Mouse (Mus musculus) frontal cortex, adult 2 months (tissue): ENCODE data around the gene Ccl26. TPM values are rescaled to one million over a fixed set of nuclear protein-coding genes. Genes with fewer than 3 reads are reported as not detected.

Source experiments
- DNase-seq, 2 experiments: peaks; one replicate each; pipeline ENCODE4 v3.0.0; 2022; ENCODE audit warnings: low spot score in 1 of 2; ENCODE audit errors: extremely low spot score in 1 of 2
- polyA plus RNA-seq: library from polyadenylated mRNA; depleted of rRNA; stranded (reverse); fragments of >200 nt; gene quantifications from 2 replicates; pipeline ENCODE4 v1.2.3, GENCODE M21; 2012; rRNA removed

The Ccl26 gene
- polyA plus RNA-seq, 1 experiment: not detected

- no peak for DNase-seq
These were observed 19.3 kb downstream of the Ccl26 start for GRCm38 (mm10) chr5:135544032-135544558.

GRCm38 (mm10) chr5:135537794-135538214, 25.6 kb downstream of the Ccl26 start:
- no peak for DNase-seq

- DNase-seq: no peak
These were observed 26.0 kb downstream of the Ccl26 start for GRCm38 (mm10) chr5:135537326-135537725.

GRCm38 (mm10) chr5:135535867-135536266, 27.5 kb downstream of the Ccl26 start:
- no peak for DNase-seq

- DNase-seq: no peak
These were observed 29.9 kb downstream of the Ccl26 start for GRCm38 (mm10) chr5:135533431-135533830.

DNA sequence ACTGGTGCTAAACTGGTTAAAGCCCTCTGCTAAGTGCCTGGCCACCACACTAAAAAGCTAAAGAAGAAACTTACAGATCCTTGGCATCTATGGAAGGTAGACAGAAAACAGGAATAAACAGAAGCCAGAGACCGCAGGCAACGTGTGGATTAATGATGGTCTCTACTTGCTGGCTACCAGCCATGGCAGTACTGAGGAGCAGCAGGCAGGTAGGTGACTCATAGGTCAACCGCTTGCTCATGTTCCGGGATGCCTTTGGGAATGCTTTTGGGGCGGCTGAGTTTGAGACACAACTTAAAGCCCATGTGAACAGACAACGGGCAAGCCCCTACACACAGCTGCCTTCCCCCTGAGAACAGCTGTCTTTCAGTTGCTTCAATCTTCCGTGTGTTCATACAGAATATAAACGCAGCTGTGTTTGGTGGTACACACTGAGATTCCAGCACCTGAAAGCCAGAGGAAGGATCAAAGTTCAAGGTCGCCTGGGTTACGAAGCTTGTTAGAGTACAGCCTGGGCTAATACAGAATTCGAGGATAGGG, 32.0 kb downstream of the Ccl26 start:
- no peak for DNase-seq

DNA sequence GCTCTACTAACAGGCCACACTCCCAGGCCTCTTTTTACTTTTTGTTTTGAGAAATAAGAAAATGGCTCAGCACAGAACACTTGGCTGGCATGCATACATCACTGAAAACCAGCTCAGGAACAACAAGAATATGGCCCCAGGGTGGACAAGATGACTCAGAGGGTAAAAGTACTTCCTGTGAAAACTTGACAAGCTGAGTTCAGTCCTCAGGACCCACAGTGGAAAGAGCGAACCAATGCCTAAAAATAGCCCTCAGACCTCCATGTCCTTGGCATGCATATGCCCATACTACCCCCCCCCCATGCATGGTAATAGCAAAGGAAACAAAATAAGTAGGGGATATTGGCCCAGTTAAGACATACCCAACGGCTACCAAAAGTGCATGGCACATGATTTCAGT, 33.4 kb downstream of the Ccl26 start:
- DNase-seq: no peak

DNA sequence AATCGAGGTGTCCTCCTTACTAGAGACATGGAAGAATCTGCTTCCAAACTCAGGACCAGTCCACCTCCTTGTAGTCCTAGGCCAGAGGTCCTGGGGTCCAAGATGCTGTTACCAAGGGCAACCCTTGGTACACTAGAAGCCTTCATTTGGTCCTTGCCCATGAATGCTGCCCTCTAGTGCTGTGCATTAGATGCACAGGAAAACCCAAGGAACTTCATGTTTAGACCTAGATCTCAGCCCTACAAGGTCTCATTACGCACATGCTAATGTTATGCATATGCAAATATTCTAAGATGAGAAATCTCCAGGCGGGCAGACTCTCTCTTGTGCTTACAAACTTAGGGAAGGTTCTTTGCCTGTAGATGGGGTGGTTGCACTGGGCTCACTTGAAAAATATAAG, 34.1 kb downstream of the Ccl26 start:
- DNase-seq: no peak

DNA sequence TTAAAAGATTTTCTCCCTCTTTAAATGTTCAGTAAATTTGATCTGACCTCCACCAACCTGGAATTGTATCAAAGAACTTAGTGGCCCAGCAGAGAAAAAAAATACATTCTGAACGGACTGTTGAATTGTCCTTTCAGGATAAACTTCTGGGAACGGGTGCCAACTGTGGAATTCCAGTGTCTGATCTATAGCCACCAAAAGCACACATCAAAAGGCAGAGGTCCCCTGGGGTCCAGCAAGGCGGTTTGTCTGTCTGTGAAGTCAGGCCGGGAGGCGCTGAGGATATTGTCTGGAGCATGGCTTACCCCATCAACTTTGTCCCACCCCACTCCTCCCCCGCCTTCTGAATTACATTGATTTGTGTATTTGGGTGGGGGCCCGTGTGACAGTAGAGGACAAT, 35.4 kb downstream of the Ccl26 start:
- DNase-seq: no peak

- DNase-seq: peak in 1 of 2 experiments; percentile 39
These were observed 38.5 kb downstream of the Ccl26 start for GRCm38 (mm10) chr5:135524660-135525560.

- DNase-seq: no peak
These were observed 39.3 kb downstream of the Ccl26 start for GRCm38 (mm10) chr5:135524087-135524486.

- no peak for DNase-seq
These were observed 41.2 kb downstream of the Ccl26 start for GRCm38 (mm10) chr5:135522111-135522722.

DNA sequence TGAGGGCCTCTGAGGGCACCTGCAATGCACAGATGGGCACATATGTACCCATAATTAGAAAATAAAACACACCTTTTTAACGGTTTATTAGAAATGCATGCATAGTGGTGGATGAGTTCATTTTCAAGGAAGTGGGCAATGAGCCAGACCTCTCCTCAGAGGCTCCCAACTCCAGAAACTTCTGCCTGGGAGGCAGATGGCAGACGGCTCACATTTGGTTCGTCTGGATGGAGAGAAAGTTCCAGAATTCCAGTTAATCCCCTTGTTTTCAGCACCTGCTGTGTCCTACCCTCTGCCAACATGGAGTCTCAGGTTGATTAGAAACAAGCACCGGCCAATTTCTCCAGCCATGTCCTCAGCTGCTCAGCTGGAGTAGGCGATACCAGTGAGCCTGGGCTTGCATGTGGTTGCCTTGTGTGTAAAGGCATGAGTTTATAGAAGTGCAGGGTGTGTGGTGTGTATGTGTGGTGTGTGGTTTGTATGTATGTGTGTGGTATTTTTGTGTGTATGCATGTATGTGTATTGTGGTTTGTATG, 46.0 kb downstream of the Ccl26 start:
- DNase-seq: no peak

GRCm38 (mm10) chr5:135513131-135513530, 50.2 kb downstream of the Ccl26 start:
- no peak for DNase-seq

GRCm38 (mm10) chr5:135511105-135511504, 52.3 kb downstream of the Ccl26 start:
- DNase-seq: no peak

Other genes starting within 250 kb of the Ccl26 start
- 0.16 and 0.17 TPM in 2 replicates for gene Fkbp6, start 213.5 kb downstream of the Ccl26 start, polyA plus RNA-seq
- gene Trim50, start 210.3 kb downstream of the Ccl26 start, polyA plus RNA-seq: not detected in 2 replicates
- gene Nsun5, start 193.6 kb downstream of the Ccl26 start, polyA plus RNA-seq: 34.8 and 37.7 TPM in 2 replicates
- 26.8 and 27.1 TPM in 2 replicates for gene Pom121, start 169.0 kb downstream of the Ccl26 start, polyA plus RNA-seq
- gene Hip1, start 18.4 kb downstream of the Ccl26 start, polyA plus RNA-seq: 32.1 and 38.3 TPM in 2 replicates
- 0.23 and 0.60 TPM in 2 replicates for gene Ccl24, start 9.5 kb upstream of the Ccl26 start, polyA plus RNA-seq
- gene Rhbdd2, start 69.0 kb upstream of the Ccl26 start, polyA plus RNA-seq: 79.5 and 80.0 TPM in 2 replicates
- 106 and 108 TPM in 2 replicates for gene Por, start 106.5 kb upstream of the Ccl26 start, polyA plus RNA-seq
- gene Tmem120a, start 180.9 kb upstream of the Ccl26 start, polyA plus RNA-seq: 13.0 and 13.7 TPM in 2 replicates
- gene Styxl1, start 214.8 kb upstream of the Ccl26 start, polyA plus RNA-seq: 0.14 TPM in 1 of 2 replicates, not detected in the other
- gene Mdh2, start 214.9 kb upstream of the Ccl26 start, polyA plus RNA-seq: 500 and 513 TPM in 2 replicates
- 90.2 and 94.9 TPM in 2 replicates for gene Srrm3, start 243.3 kb upstream of the Ccl26 start, polyA plus RNA-seq